Mouse (Mus musculus) intestine, embryonic 16.5 days (tissue): Measurements from ENCODE around the gene Wdfy4. TPM values are rescaled to one million over a fixed set of nuclear protein-coding genes. Genes with fewer than 3 reads are reported as not detected.

ENCODE experiments used
- ATAC-seq: fragments of 200-750 bp; cut with Nextera tagmentation; 2 replicates; pipeline ENCODE4 v1.8.0; 2017; ENCODE audit warnings: moderate TSS enrichment, moderate library complexity
- H3K27ac ChIP-seq: fragments of 300-500 bp; sonication (generic); 2 replicates; pipeline ENCODE4 v1.5.1; 2014; ENCODE audit warnings: mild to moderate bottlenecking, low read length
- H3K27me3 ChIP-seq: fragments of 300-500 bp; sonication (generic); replicated peaks from 2 replicates; pipeline ENCODE4 v1.6.1; 2014; ENCODE audit warnings: low read length, control low read depth, mixed read lengths; ENCODE audit not compliant: control insufficient read depth, insufficient read depth
- H3K36me3 ChIP-seq: fragments of 300-500 bp; sonication (generic); 2 replicates; pipeline ENCODE4 v1.6.1; 2014; ENCODE audit warnings: low read length, control low read depth; ENCODE audit not compliant: control insufficient read depth, insufficient read depth
- H3K4me1 ChIP-seq: fragments of 300-500 bp; sonication (generic); 2 replicates; pipeline ENCODE4 v1.6.1; 2014; ENCODE audit warnings: low read length, control low read depth, mixed read lengths; ENCODE audit not compliant: control insufficient read depth, insufficient read depth
- H3K4me2 ChIP-seq: fragments of 300-500 bp; sonication (generic); 2 replicates; pipeline ENCODE4 v1.6.1; 2014; ENCODE audit warnings: low read depth, low read length, control low read depth
- H3K4me3 ChIP-seq: fragments of 300-500 bp; sonication (generic); 2 replicates; pipeline ENCODE4 v1.5.1; 2014; ENCODE audit warnings: mild to moderate bottlenecking, low read length
- H3K9ac ChIP-seq: fragments of 300-500 bp; sonication (generic); 2 replicates; pipeline ENCODE4 v1.6.1; 2014; ENCODE audit warnings: low read depth, low read length
- H3K9me3 ChIP-seq: fragments of 300-500 bp; sonication (generic); 2 replicates; pipeline ENCODE4 v1.6.1; 2016; ENCODE audit warnings: low read length, control low read depth; ENCODE audit not compliant: control insufficient read depth
- WGBS: fragments of 180-500 bp; shearing (Covaris S2); extraction: QIAGEN DNeasy Blood & Tissue Kit; methylation state at CpG from one replicate; pipeline ENCODE4 v1.1.7; 2014; 5-methylcytosine and 5-hydroxymethylcytosine counted together
- polyA plus RNA-seq: library from polyadenylated mRNA; unstranded; fragments of >200 nt; fragmentation: Nextera tagmentation; extraction: Ambion mirVana; gene quantifications from 2 replicates; pipeline ENCODE4 v1.2.1, GENCODE M21; 2015

The Wdfy4 gene
- polyA plus RNA-seq = 0.16 and 0.38 TPM in 2 replicates

DNA sequence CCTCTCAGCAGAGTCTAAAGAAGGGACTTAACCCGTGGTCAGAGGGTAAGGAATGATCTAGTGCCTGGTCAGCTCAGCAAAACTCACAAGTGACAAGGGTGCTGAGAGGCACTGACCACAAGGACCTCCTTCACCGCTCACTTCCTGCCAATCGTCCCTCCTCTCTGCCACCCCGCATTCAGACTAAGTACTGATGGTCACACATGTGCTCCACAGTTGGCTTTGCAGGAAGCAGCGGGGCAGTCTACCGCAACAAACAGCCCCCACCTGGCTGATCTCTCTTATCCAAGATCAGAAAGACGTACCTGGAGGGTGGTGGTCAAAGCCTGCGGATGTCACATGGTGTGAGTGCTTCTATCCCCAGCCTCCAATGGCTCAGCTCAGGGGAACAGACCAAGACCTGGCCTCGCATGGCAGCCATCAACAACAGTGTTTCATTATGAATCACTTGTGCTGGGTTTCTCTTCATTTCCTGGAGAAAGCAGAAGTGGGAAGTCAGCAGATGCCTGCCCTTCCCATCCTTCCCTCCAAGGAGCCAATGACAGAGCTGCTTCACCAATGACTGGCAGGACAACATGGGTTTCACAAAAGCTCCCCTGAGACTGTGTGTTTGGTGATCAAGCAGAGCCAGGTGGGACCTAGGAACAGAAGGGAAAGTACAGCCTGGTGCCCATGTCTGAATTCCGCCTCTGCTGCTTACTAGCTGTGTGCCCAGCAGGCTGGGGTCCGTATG lies at the start of gene Wdfy4:
TSS of gene Wdfy4 (minus strand) at position 441 of the 733 bp plus-strand sequence.
- Histone ChIP-seq H3K4me2 (no peak within 1 kb of the TSS), H3K27me3 (no peaks in the 10 kb centered on the region), H3K9ac (no peak within 1 kb of the TSS), H3K27ac (no peak within 1 kb of the TSS), H3K9me3 (no peaks in the 10 kb centered on the region), H3K4me3 (no peak within 1 kb of the TSS), H3K4me1 (no peaks in the 10 kb centered on the region), H3K36me3 (no peaks in the 10 kb centered on the region)
- ATAC-seq = no peak
- WGBS = 83% methylated on average over 11 of the region's 11 CpGs

DNA sequence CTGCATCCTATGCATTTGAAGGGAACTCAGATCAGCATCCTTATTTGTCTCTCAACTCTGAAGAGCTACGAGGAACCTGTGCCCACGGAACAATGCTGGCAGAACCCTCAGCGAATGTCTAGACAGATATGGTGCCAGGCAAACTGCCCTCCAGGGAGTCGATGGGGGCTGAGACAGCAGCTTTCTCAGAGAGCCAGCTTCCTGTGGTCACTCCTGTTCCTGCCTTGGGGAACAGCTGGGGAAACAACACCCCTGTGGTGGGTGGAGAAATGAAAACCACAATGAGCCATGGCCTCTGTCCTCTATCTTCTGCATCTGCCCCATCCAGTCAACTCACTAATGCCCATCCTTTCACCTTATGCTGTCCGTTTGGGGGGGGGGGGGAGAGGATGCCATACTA lies 46.7 kb upstream of the Wdfy4 start:
- Histone ChIP-seq H3K36me3 (no peaks in the 10 kb centered on the region), H3K9ac (no peak overlapping the region), H3K4me2 (no peak overlapping the region), H3K4me3 (no peak overlapping the region), H3K4me1 (no peaks in the 10 kb centered on the region), H3K9me3 (no peaks in the 10 kb centered on the region), H3K27ac (no peak overlapping the region), H3K27me3 (no peaks in the 10 kb centered on the region)
- 74% methylated on average over 5 of the region's 5 CpGs for WGBS
- no peak for ATAC-seq

DNA sequence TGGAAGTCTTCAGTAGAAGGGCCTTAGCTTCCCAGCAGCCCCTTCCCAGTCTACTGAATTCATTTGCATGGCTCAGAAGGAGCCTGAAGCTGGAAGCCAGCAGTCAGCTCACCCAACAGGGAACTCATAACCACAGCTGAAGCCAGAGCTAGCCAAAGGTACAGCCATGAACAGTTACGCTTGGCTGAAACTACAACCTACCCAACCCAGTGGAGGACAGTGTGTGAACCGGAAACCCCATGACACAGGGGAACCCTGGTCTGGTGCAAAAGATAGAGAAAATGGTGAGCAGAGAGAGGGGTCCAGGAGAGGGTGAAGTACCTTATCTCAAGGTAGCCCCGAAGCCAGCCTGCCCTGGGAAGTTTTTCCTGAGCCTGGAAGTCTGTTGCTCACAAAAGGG lies 46.0 kb upstream of the Wdfy4 start:
- no peaks in the 10 kb centered on the region for H3K4me1 ChIP-seq
- no peak overlapping the region for H3K27ac ChIP-seq
- H3K9ac ChIP-seq = no peak overlapping the region
- no peaks in the 10 kb centered on the region for H3K36me3 ChIP-seq
- no peaks in the 10 kb centered on the region for H3K27me3 ChIP-seq
- ATAC-seq = no peak
- no peak overlapping the region for H3K4me2 ChIP-seq
- 86% methylated on average over 3 of the region's 3 CpGs for whole genome bisulfite sequencing
- no peaks in the 10 kb centered on the region for H3K9me3 ChIP-seq
- H3K4me3 ChIP-seq = no peak overlapping the region

DNA sequence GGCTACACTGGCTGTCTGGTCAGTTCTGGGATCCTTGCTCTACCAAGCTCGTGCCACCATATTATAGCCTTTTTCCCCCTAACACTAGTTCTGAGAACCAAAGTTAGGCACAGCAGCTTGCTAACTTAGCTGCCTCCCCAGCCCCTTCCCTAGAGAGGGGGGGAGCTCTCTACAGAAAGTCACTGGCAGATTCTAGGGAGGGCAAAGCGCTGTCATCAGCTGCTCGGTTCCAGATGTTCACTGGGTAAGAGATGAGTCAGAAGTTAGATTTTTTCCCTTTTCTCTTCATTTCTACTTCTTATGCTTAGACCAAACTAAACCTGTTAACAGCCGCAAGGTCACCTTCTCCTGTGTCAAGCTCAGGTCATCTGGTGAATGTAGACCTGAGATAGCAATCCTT lies 45.4 kb upstream of the Wdfy4 start:
- Histone ChIP-seq H3K9ac (no peak overlapping the region), H3K9me3 (no peaks in the 10 kb centered on the region), H3K4me3 (no peak overlapping the region), H3K36me3 (no peaks in the 10 kb centered on the region), H3K27me3 (no peaks in the 10 kb centered on the region), H3K4me1 (no peaks in the 10 kb centered on the region), H3K27ac (no peak overlapping the region), H3K4me2 (no peak overlapping the region)
- no peak for ATAC-seq
- 78% methylated on average over 4 of the region's 4 CpGs for WGBS

DNA sequence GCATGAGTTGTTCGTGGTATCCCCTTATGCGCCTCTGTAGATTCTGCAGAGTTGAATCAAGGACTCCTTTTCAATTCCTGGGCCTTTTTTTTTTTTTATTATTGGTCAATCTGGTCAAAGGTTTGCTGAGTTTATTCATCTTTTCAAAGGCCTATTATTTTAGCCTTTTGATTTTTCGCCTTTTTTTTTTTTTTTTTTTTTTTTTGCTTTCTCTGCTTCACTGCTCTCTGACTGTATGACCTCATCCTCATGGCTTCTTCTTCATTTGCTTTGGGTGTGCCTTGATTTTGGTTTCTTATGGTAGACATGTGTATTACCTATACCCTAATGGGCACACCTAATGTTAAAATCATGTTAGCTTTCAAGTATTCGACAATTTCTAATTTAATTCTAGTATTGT lies 39.9 kb upstream of the Wdfy4 start:
- Histone ChIP-seq H3K27ac (no peak overlapping the region), H3K4me1 (no peaks in the 10 kb centered on the region), H3K9ac (no peak overlapping the region), H3K27me3 (no peaks in the 10 kb centered on the region), H3K4me3 (no peak overlapping the region), H3K4me2 (no peak overlapping the region), H3K36me3 (no peaks in the 10 kb centered on the region), H3K9me3 (no peaks in the 10 kb centered on the region)
- 88% methylated on average over 4 of the region's 4 CpGs for WGBS
- no peak for ATAC-seq

DNA sequence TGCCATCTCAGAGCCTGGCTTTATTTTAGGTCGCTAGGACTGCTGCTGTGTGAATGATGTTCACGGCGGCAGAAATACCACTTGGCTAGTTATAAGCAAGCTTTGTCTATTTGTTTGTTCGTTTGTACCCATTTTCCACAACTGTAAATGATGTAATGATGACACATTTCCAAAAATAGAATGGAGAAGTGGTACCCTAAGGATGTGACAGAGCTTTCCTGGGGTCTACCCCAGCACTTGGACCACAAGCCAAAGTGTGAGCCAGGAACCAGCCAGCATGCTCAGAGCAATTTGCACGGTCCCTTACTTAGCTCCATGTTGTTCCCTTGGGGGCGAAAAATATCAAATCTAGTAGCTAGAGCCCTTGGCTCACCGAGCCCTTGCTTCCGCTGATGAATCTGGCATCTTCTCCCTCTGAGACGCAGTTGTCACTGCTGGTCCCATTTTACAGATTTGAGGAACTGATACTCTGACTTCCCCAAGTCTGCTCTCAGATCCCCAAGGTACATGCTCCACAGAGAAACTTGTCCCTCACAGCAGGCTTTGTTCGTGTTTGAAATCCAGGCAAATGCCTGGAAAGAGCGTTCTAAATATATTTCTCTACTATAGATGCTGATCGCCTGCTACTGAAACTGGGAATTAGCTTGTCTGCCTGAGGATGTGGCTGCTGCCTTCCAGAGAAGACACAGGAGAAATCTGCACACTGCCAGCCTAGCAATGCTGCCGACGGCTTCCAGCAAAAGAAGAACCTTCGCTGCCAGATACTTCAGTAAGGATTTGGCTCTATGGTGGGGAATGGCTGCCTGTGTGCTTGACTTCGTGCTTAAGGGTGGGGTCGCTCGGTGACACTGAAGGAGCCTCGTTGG lies 31.3 kb upstream of the Wdfy4 start:
- no peaks in the 10 kb centered on the region for H3K36me3 ChIP-seq
- H3K4me3 ChIP-seq = no peak overlapping the region
- H3K9me3 ChIP-seq = no peaks in the 10 kb centered on the region
- no peak overlapping the region for H3K9ac ChIP-seq
- 82% methylated on average over 19 of the region's 19 CpGs for WGBS
- peaks cover 3% of the 10 kb centered on the region; the same call in 1 of the 2 replicates for H3K27me3 ChIP-seq
- ATAC-seq = no peak
- H3K4me2 ChIP-seq = no peak overlapping the region
- peaks cover 6% of the 10 kb centered on the region for H3K4me1 ChIP-seq
- no peak overlapping the region for H3K27ac ChIP-seq

DNA sequence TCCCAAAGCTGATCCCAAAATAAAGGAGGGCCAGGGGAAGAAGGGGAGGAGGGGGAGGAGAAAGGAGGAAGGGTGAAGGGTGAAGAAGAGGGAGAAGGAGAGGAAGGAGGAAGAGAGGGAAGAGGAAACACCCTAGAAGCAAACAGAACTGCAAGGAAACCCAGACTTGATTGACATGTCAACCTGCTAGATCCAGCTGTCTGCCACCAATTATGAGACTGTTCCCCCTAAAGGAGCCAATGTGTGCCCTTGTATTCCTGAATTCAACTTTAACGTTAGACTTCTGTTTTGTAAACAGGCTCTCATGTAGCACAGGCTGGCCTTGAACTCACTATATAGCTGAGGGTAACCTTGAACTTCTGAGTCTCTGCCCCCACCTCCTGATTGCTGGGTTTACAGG lies 29.9 kb upstream of the Wdfy4 start:
- Histone ChIP-seq H3K4me3 (no peak overlapping the region), H3K9ac (no peak overlapping the region), H3K27me3 (peaks cover 5% of the 10 kb centered on the region; the same call in 1 of the 2 replicates), H3K4me1 (peaks cover 6% of the 10 kb centered on the region), H3K4me2 (no peak overlapping the region), H3K27ac (no peak overlapping the region), H3K9me3 (no peaks in the 10 kb centered on the region), H3K36me3 (no peaks in the 10 kb centered on the region)
- ATAC-seq = no peak
- 46% methylated on average over 1 of the region's 1 CpGs for WGBS

DNA sequence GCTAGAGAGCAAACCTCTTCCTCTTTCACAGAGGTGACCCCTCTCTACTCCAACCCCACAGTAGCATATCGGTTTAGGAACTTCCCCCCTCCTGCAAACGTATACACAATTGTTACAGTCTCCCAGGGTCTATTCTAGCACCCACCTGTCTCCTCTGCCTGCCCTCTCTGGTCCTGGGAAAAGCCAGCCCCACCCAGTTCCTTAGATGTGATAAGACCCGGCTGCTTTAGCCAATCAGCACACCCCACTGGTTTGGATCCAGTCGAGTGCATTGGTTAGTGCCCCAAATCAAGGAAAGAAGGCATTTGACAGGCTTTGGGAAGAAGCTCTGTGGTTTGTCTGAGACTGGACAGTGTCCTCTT lies 29.4 kb upstream of the Wdfy4 start:
- peak; percentile 74 for ATAC-seq
- H3K9me3 ChIP-seq = no peaks in the 10 kb centered on the region
- no peaks in the 10 kb centered on the region for H3K36me3 ChIP-seq
- H3K27ac ChIP-seq = no peak overlapping the region
- H3K9ac ChIP-seq = no peak overlapping the region
- peaks cover 6% of the 10 kb centered on the region for H3K4me1 ChIP-seq
- peaks cover 5% of the 10 kb centered on the region; the same call in 1 of the 2 replicates for H3K27me3 ChIP-seq
- H3K4me2 ChIP-seq = no peak overlapping the region
- no peak overlapping the region for H3K4me3 ChIP-seq
- WGBS = 12% methylated on average over 4 of the region's 4 CpGs

DNA sequence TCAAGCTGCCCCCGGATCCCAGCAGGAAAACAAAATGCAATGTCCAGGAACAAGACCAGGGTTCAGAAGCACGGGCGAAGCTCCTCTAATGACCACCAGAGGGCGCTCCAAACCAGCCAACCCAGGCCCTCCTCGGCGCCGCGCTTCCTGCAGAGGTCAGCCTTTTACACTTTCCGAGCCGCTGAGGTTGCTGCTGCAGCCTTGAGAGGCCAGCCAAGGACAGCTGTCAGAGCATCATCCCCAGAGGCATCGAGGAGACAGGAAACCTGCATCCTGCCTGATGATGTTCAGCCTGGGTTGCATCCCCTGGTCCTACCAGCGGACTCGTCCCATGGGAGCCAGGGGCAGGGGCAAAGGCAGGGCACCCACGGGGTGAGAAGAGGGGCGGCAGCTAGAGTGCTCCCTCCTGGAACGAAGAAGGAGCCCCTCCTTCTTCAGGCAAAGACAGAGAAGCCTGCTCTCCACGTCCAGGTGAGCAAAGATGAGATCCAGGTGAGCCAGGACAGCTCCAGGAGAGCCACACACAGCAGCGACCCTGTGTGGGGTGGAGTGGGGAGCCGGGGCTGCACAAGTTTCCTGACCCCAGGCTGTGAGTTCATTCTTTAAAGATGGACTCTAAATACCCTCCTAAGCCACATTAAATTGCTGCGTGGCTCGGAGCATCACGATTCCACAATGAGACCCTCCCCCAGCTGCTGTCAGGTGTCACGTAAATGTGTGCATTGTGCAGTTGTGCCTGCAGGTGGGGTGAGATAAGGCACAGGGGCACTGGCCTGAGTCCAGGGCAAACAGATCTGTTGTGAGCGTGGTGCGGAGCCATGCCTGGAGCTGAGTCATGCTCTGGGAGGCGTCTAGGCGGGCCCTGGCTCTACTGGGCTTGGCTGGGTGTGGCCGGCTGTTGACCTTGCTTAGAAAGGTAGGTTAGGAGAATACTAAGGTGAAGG lies 28.8 kb upstream of the Wdfy4 start, which contains the start of gene Arhgap22:
TSS of gene Arhgap22 (plus strand) at position 204 of the 944 bp plus-strand sequence.
- H3K4me3 ChIP-seq = peak within 1 kb of the TSS; percentile 4; the same call in 1 of the 2 replicates
- no peaks in the 10 kb centered on the region for H3K9me3 ChIP-seq
- ATAC-seq = peak; percentile 96
- peaks cover 5% of the 10 kb centered on the region; the same call in 1 of the 2 replicates for H3K27me3 ChIP-seq
- H3K9ac ChIP-seq = no peak within 1 kb of the TSS
- H3K4me1 ChIP-seq = peaks cover 6% of the 10 kb centered on the region
- no peaks in the 10 kb centered on the region for H3K36me3 ChIP-seq
- WGBS = 14% methylated on average over 28 of the region's 28 CpGs
- H3K4me2 ChIP-seq = peak within 1 kb of the TSS; percentile 39
- no peak within 1 kb of the TSS for H3K27ac ChIP-seq
